Mouse (Mus musculus): ENCODE results near the gene Veph1.

Veph1 gene

GRCm38 (mm10) chr3:66165026-66165425, 131.6 kb downstream of the Veph1 start:
- no peaks in the 10 kb centered on the region for H3K36me3 ChIP-seq (ENCODE audit: insufficient read depth, low read length)
- H3K4me3 ChIP-seq (replicated peaks; ENCODE audit: low read length) = no peak overlapping the region
- TF ChIP-seq NANOG (IDR thresholded peaks at IDR 0.05; ENCODE audit: borderline replicate concordance, low read length) (no peak), CTCF (conservative IDR thresholded peaks at IDR 0.05; ENCODE audit: low read length) (no peak), POU5F1 (IDR thresholded peaks at IDR 0.05; ENCODE audit: borderline replicate concordance, low read length) (no peak)
- H3K4me1 ChIP-seq (replicated peaks; ENCODE audit: low read depth, low read length) = no peaks in the 10 kb centered on the region
- H3K27me3 ChIP-seq (ENCODE audit: insufficient read depth, low read length) = no peaks in the 10 kb centered on the region
- H3K9me3 ChIP-seq (ENCODE audit: low read length) = peaks cover 12% of the 10 kb centered on the region; the same call in 1 of the 2 replicates

- peaks cover 12% of the 10 kb centered on the region; the same call in 1 of the 2 replicates for H3K9me3 ChIP-seq (ENCODE audit: low read length)
- no peaks in the 10 kb centered on the region for H3K27me3 ChIP-seq (ENCODE audit: insufficient read depth, low read length)
- H3K4me3 ChIP-seq (replicated peaks; ENCODE audit: low read length) = no peak overlapping the region
- no peaks in the 10 kb centered on the region for H3K4me1 ChIP-seq (replicated peaks; ENCODE audit: low read depth, low read length)
- H3K36me3 ChIP-seq (ENCODE audit: insufficient read depth, low read length) = no peaks in the 10 kb centered on the region
- TF ChIP-seq CTCF (conservative IDR thresholded peaks at IDR 0.05; ENCODE audit: low read length) (no peak), POU5F1 (IDR thresholded peaks at IDR 0.05; ENCODE audit: borderline replicate concordance, low read length) (no peak), NANOG (IDR thresholded peaks at IDR 0.05; ENCODE audit: borderline replicate concordance, low read length) (no peak)
Observed at GRCm38 (mm10) chr3:66164585-66164984, 132.1 kb downstream of the Veph1 start.

GRCm38 (mm10) chr3:66162612-66163011, 134.0 kb downstream of the Veph1 start:
- Histone ChIP-seq H3K4me3 (replicated peaks; ENCODE audit: low read length) (no peak overlapping the region), H3K27me3 (ENCODE audit: insufficient read depth, low read length) (no peaks in the 10 kb centered on the region), H3K4me1 (replicated peaks; ENCODE audit: low read depth, low read length) (no peaks in the 10 kb centered on the region), H3K36me3 (ENCODE audit: insufficient read depth, low read length) (no peaks in the 10 kb centered on the region), H3K9me3 (ENCODE audit: low read length) (peaks cover 12% of the 10 kb centered on the region; the same call in 1 of the 2 replicates)
- TF ChIP-seq NANOG (IDR thresholded peaks at IDR 0.05; ENCODE audit: borderline replicate concordance, low read length) (no peak), CTCF (conservative IDR thresholded peaks at IDR 0.05; ENCODE audit: low read length) (no peak), POU5F1 (IDR thresholded peaks at IDR 0.05; ENCODE audit: borderline replicate concordance, low read length) (no peak)

- no peaks in the 10 kb centered on the region for H3K4me1 ChIP-seq (replicated peaks; ENCODE audit: low read depth, low read length)
- no peak overlapping the region for H3K4me3 ChIP-seq (replicated peaks; ENCODE audit: low read length)
- no peaks in the 10 kb centered on the region for H3K27me3 ChIP-seq (ENCODE audit: insufficient read depth, low read length)
- no peaks in the 10 kb centered on the region for H3K36me3 ChIP-seq (ENCODE audit: insufficient read depth, low read length)
- TF ChIP-seq POU5F1 (IDR thresholded peaks at IDR 0.05; ENCODE audit: borderline replicate concordance, low read length) (no peak), CTCF (conservative IDR thresholded peaks at IDR 0.05; ENCODE audit: low read length) (no peak), NANOG (IDR thresholded peaks at IDR 0.05; ENCODE audit: borderline replicate concordance, low read length) (no peak)
- no peaks in the 10 kb centered on the region for H3K9me3 ChIP-seq (ENCODE audit: low read length)
Observed at GRCm38 (mm10) chr3:66157947-66158346, 138.7 kb downstream of the Veph1 start.

- Histone ChIP-seq H3K9me3 (ENCODE audit: low read length) (no peaks in the 10 kb centered on the region), H3K27me3 (ENCODE audit: insufficient read depth, low read length) (no peaks in the 10 kb centered on the region), H3K4me1 (replicated peaks; ENCODE audit: low read depth, low read length) (no peaks in the 10 kb centered on the region), H3K36me3 (ENCODE audit: insufficient read depth, low read length) (no peaks in the 10 kb centered on the region), H3K4me3 (replicated peaks; ENCODE audit: low read length) (no peak overlapping the region)
- no peak for TF ChIP-seq CTCF (conservative IDR thresholded peaks at IDR 0.05; ENCODE audit: low read length)
- no peak for TF ChIP-seq NANOG (IDR thresholded peaks at IDR 0.05; ENCODE audit: borderline replicate concordance, low read length)
- TF ChIP-seq POU5F1 (IDR thresholded peaks at IDR 0.05; ENCODE audit: borderline replicate concordance, low read length) = no peak
Observed at GRCm38 (mm10) chr3:66137601-66138000, 159.0 kb downstream of the Veph1 start.

GRCm38 (mm10) chr3:66131264-66131950, 165.2 kb downstream of the Veph1 start:
- TF ChIP-seq POU5F1 (IDR thresholded peaks at IDR 0.05; ENCODE audit: borderline replicate concordance, low read length) (no peak), NANOG (IDR thresholded peaks at IDR 0.05; ENCODE audit: borderline replicate concordance, low read length) (no peak), CTCF (conservative IDR thresholded peaks at IDR 0.05; ENCODE audit: low read length) (no peak)
- no peaks in the 10 kb centered on the region for H3K9me3 ChIP-seq (ENCODE audit: low read length)
- no peak overlapping the region for H3K4me3 ChIP-seq (replicated peaks; ENCODE audit: low read length)
- H3K36me3 ChIP-seq (ENCODE audit: insufficient read depth, low read length) = no peaks in the 10 kb centered on the region
- no peaks in the 10 kb centered on the region; the same call in 1 of the 2 replicates for H3K27me3 ChIP-seq (ENCODE audit: insufficient read depth, low read length)
- H3K4me1 ChIP-seq (replicated peaks; ENCODE audit: low read depth, low read length) = no peaks in the 10 kb centered on the region

- TF ChIP-seq NANOG (IDR thresholded peaks at IDR 0.05; ENCODE audit: borderline replicate concordance, low read length) (no peak), POU5F1 (IDR thresholded peaks at IDR 0.05; ENCODE audit: borderline replicate concordance, low read length) (no peak), CTCF (conservative IDR thresholded peaks at IDR 0.05; ENCODE audit: low read length) (no peak)
- H3K4me1 ChIP-seq (replicated peaks; ENCODE audit: low read depth, low read length) = no peaks in the 10 kb centered on the region
- no peak overlapping the region for H3K4me3 ChIP-seq (replicated peaks; ENCODE audit: low read length)
- no peaks in the 10 kb centered on the region for H3K36me3 ChIP-seq (ENCODE audit: insufficient read depth, low read length)
- no peaks in the 10 kb centered on the region for H3K9me3 ChIP-seq (ENCODE audit: low read length)
- H3K27me3 ChIP-seq (ENCODE audit: insufficient read depth, low read length) = no peaks in the 10 kb centered on the region; the same call in 1 of the 2 replicates
Observed at GRCm38 (mm10) chr3:66129689-66130088, 166.9 kb downstream of the Veph1 start.

GRCm38 (mm10) chr3:66105493-66105892, 191.1 kb downstream of the Veph1 start:
- no peaks in the 10 kb centered on the region for H3K4me1 ChIP-seq (replicated peaks; ENCODE audit: low read depth, low read length)
- no peak for TF ChIP-seq NANOG (IDR thresholded peaks at IDR 0.05; ENCODE audit: borderline replicate concordance, low read length)
- no peak for TF ChIP-seq CTCF (conservative IDR thresholded peaks at IDR 0.05; ENCODE audit: low read length)
- TF ChIP-seq POU5F1 (IDR thresholded peaks at IDR 0.05; ENCODE audit: borderline replicate concordance, low read length) = no peak
- H3K27me3 ChIP-seq (ENCODE audit: insufficient read depth, low read length) = no peaks in the 10 kb centered on the region

GRCm38 (mm10) chr3:66102599-66102932, 194.1 kb downstream of the Veph1 start:
- H3K4me3 ChIP-seq (replicated peaks; ENCODE audit: low read length) = no peak overlapping the region
- no peaks in the 10 kb centered on the region for H3K36me3 ChIP-seq (ENCODE audit: insufficient read depth, low read length)
- H3K9me3 ChIP-seq (ENCODE audit: low read length) = 0 out of 2 replicates have a peak, but pooled peaks cover 3% of the 10 kb centered on the region
- no peaks in the 10 kb centered on the region for H3K4me1 ChIP-seq (replicated peaks; ENCODE audit: low read depth, low read length)
- no peaks in the 10 kb centered on the region for H3K27me3 ChIP-seq (ENCODE audit: insufficient read depth, low read length)
- TF ChIP-seq NANOG (IDR thresholded peaks at IDR 0.05; ENCODE audit: borderline replicate concordance, low read length) (no peak), POU5F1 (IDR thresholded peaks at IDR 0.05; ENCODE audit: borderline replicate concordance, low read length) (no peak), CTCF (conservative IDR thresholded peaks at IDR 0.05; ENCODE audit: low read length) (no peak)

More at GRCm38 (mm10) chr3:66105493-66105892, 191.1 kb downstream of the Veph1 start:
- Histone ChIP-seq H3K4me3 (replicated peaks; ENCODE audit: low read length) (no peak overlapping the region), H3K9me3 (ENCODE audit: low read length) (0 out of 2 replicates have a peak, but pooled peaks cover 3% of the 10 kb centered on the region), H3K36me3 (ENCODE audit: insufficient read depth, low read length) (no peaks in the 10 kb centered on the region)

All from E14TG2a.4 (cell line).